Mouse (Mus musculus): Measurements from ENCODE around the gene Hsd11b2. TPM values are rescaled to one million over a fixed set of nuclear protein-coding genes. Genes with fewer than 3 reads are reported as not detected.
A peak's percentile ranks its signal among the peaks of the same experiment; 100 is the strongest.

Hsd11b2 gene
- total RNA-seq, 2 experiments from 2014 or later = 0.22 TPM; not detected in 1

DNA sequence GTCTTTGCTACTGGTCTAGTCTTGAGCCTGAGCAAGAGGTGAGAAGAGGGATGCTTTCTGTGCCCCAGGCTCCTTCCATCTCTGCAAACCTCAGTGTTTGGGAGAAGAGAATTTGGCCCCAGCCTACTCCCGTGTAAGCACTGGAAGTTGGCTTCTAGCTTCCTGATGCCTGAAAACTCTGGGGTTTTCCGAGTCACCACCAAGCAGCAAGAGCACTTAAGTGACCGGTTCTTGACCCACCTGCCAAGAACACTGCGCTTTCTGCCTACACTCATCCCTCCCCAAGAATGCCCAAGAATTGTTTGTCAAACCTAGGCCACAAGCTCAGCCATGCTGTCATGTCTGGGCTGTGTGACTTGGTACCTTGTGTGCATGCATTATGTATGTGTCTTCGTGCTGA, 2.0 kb downstream of the Hsd11b2 start:
- intact Hi-C loops (cut with DNase I) = no loop called here
- no peak for DNase-seq

DNA sequence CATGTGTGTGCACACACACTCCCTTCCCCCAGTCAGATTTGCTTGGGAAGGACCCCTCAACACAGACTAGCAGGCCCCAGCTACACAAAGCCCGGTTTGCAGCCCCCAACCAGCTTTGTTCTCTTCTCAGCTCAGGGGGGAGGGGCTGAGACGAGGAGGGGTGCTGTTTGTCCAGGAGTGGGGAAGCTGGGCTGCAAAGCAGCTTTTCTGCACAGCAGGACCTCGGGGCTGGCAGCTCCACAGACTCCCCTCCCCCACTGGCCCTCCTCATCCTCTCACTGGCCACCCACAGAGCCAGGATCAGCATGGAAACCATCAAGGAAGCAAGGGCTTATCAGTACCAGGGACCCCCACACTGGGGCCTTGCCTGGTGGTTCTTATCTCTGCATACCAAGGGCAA, 2.5 kb downstream of the Hsd11b2 start:
- DNase-seq = no peak
- intact Hi-C loops (cut with DNase I) = no loop called here

DNA sequence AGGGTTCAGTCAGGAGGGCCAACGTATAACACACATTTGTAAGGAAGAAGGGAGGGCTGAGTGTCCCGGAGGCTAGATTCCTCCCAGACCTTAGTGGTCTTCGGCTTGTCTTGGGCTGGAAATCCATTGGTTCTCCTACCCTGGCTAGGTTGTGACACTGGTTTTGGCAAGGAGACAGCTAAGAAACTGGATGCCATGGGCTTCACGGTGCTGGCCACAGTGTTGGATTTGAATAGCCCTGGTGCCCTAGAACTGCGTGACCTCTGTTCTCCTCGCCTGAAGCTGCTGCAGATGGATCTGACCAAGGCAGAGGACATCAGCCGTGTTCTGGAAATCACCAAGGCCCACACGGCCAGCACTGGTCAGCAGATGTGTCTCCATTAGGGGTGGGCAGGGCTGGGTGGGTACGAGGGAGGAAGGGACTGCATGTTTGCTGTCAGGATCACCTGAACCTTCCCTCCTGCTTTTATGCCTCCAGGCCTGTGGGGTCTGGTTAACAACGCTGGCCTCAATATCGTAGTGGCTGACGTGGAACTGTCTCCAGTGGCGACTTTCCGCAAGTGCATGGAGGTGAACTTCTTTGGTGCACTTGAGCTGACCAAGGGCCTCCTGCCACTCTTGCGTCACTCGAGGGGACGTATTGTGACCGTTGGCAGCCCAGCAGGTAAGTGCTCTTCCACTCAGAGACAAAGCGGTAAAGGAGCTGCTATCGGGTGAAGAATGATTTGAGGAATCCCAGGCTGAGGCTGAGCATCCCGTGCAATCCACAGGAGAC, 3.6 kb downstream of the Hsd11b2 start:
- DNase-seq = no peak
- intact Hi-C loops (cut with DNase I) = no loop called here

DNA sequence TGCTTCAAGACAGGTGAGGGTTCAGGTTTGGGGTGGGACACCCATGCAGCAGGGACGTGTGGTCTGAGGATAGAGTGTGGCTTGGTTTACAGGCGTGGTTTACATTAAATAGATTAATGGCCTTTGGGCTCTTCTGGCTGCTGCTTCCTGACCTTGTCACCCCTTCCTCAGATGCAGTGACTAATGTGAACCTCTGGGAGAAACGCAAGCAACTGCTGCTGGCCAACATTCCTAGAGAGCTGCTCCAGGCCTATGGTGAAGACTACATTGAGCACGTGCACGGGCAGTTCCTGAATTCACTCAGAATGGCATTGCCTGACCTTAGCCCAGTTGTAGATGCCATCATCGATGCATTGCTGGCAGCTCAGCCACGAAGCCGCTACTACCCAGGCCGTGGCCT, 4.3 kb downstream of the Hsd11b2 start:
- intact Hi-C loops (cut with DNase I) = no loop called here
- no peak for DNase-seq

DNA sequence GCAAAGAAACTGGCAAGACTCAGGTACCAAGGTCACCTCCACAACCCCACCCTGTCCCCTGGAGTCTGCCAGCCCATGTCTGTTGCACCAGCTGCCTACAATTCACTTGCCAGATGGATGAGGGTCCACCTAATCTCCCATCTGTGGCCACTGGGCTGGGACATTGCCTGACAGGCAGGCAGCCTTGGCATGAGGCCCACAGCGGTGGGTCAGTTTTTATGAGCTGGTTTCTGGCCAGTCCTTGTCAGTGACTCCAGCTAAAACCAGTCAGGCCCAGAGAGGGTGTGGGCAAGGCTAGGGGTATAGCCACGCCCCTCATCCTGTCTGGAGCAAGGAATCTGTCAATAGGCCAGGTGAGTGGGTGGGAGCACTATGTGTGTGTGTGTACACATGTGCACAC, 8.6 kb downstream of the Hsd11b2 start:
- intact Hi-C loops (cut with DNase I) = no loop called here
- DNase-seq = peak in 1 of 2 experiments; percentile 68

DNA sequence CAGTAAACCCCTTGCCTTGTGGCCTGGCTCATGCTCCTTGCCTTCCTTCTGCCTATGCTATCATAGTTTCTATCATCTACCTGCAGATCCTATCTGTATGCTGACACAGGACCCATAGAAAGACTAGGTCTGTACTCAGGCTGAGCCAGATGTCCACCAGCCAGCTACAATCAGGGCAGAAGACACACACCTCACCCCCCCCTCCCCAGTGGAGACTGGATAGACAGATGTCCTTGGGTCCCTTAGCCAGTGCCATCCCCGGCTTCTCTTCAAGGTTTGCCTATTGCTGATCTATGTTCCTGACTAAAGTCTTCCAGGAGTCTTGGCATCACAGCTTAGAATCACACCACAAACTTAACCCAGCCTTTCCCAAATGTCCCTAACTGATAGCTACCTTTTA, 9.7 kb downstream of the Hsd11b2 start:
- DNase-seq = no peak
- intact Hi-C loops (cut with DNase I) = no loop called here

DNA sequence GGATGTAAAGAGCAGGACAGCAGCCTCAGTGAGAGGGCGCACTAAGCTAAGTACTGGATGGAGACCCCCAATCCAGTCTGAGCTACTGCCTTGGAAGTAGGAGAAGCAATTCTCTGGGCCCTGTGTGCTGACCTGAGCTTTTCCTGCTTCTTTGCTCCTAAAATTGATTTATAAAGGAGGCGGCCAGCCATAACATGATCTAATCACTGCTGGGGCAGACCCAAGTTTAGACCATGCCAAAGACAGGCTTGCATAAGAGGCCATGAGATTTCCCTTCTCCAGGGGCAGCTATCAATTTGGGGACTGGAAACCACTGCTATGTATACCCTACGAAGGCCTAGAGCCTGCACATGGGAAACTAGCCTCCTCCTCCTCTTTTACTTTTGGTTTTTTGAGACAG, 10.7 kb downstream of the Hsd11b2 start:
- intact Hi-C loops (cut with DNase I) = no loop called here
- peak; percentile 45 to 58 for DNase-seq

DNA sequence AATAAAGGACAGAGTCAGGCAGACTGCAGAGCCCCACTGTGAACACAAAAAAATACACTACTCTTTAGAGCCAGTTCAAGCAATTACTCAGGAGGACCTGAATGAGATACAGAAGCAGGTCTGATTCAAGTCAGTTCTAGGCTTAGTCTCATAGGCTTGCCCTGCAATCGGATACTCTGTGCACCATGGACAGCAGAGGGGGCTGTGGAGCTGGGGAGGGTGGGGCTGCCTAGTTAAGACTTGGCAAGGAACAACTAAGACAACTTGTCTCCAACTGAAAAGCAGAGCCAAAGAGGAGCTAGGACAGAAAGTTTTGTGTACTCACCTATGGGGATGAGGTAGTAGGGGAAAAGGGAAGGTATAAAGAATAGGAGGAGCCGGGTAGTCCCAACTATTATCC, 13.2 kb downstream of the Hsd11b2 start:
- intact Hi-C loops (cut with DNase I) = loop anchor here (2.0 to 5.0 kb wide), 3 partner anchors 13 to 49 kb away; partner anchors contain the start of gene Hsd11b2
- peak in 1 of 2 experiments; percentile 85 for DNase-seq

DNA sequence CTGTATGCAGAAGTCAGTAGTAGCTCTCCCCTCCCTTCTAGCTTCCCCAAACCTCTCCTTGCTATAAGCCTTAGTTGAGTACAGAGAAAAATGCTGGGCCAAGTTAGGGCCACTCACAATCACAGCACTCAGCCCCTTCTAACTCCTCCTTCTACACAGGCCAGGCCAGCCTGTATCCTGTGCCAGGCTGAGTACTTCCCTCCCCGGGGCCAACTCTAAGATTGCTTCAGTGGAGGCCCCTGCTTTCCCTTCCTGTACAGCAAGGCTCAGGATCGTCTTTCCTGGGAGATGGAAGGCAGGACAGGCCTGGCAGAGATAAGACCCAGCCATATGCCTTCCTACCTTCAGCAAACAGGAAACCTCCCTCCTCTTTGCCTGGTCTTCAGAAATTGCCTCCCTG, 14.9 kb downstream of the Hsd11b2 start:
- intact Hi-C loops (cut with DNase I) = loop anchor here (2.0 to 5.0 kb wide), 2 partner anchors 15 to 51 kb away; partner anchors contain the start of gene Hsd11b2
- DNase-seq = no peak

DNA sequence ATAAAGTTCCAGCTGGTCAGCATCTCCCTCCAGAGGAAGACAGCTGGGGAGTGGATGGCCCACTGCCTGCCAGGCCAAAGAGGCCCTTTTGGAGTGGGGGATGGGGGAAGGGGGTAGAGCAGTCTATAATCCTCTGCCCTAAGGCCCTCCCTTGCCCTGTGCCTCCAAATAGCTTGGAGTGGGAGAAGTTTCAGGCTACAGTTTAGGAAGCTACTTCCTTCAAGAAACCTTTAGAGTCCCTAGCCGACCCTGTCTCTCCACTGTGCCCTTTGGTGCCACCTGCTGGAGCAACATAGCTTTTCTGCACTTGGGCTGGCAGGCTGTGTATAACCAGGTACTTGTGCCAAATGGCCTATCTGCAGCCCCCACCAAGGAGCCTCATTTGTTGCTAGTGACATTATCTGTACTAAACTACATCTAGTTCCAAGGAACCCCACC, 15.4 kb downstream of the Hsd11b2 start:
- peak; percentile 57 to 68 for DNase-seq
- intact Hi-C loops (cut with DNase I) = loop anchor here (2.0 to 5.0 kb wide), 2 partner anchors 15 to 52 kb away; partner anchors contain the start of gene Hsd11b2

DNA sequence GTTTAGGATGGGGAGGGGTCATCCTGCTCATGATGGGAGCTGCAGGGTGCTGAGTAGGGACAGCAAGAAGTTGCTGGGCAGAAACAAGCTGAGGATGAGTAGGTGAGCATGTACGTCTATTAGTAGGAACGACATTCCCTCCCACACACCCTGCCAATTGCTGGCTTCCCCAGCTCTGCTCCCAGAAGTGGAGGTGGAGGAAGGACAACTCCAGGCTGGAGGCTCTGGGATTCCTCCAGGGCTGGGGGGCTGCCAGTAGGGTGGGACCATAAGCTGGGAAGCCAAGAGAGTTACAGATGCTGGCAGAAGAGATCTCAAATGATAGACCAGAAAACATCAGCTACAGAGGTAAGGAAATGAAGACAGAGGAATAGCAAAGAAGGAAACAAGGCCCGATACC, 18.0 kb downstream of the Hsd11b2 start:
- peak; percentile 50 to 59 for DNase-seq
- intact Hi-C loops (cut with DNase I) = no loop called here

DNA sequence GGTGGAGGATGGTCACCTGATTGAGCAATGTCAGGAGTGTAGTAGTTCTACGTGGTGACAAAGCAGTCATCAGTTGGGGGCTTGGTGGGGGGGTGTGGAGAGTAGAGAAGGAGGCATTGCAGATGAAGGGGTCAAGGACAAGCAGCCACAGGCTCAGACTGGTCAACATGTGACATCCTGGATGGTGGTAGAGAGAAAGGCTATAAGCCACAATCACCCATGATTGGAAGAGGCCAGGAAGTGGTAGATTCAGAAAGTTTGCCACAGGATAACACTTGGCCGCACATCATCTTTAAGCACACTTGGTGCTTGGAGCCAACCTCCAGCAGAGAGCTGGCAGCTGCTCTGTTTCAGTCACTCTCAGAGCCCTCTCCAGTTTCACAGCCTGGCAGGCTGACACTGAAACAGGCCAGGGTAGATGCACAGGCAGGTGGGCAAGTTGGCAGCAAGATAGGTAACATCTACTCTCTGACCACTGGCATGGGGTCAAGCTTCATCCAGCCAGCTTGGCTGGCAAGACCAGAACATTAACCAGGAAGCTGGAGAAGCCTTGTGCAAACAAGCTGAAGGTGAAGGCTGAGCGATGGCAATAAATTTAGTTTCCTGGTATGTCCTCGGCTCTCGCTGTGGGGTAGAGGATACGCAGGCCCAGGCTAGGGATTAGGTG, 18.6 kb downstream of the Hsd11b2 start:
- intact Hi-C loops (cut with DNase I) = no loop called here
- DNase-seq = peak; percentile 64 to 76

DNA sequence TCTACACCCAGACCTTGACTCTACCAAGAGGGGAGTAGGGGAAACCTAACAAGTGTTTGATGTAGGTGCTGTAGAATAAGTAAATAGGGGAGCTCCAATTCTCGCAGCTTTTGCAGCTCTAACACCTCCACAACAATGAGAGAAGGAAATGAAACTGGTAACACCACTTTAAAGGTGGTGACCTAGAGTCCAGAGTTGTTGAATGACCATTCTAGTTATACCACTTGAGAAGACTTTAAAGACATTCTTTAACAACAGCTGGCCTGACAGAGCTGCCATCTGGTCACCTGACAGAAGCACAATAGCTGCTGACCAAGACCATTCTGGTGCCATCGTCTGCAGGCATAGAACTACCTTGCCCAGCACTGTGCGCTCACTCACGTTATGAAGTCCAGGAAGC, 20.4 kb downstream of the Hsd11b2 start:
- intact Hi-C loops (cut with DNase I) = no loop called here

DNA sequence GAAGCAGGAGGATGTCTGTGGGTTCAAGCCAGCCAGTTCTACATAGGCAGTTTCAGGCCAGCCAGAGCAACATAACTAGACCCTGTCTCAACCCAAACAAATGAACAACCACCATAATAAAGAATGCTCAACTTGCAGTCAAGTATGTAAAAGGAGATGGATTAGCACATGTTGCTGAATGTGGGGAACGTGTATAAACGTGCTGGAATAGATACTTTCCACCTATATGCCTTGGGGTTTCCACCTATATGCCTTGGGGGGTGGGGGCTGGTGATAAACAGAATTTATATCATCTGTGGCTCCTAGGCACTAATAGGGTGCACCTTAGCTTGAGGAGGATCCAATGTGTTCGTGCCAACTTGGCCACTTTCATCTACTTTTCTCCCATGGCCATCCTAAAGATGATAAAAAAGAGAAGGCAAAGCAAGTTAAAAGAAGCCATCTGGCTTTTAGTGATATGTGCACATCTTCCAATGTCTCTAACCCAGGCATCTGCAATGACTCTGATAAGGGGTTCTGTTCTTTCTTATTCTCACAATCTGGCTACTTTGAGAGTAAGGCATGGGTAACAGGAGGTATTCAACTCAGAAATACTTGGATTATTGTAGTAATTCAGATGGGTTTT, 23.6 kb downstream of the Hsd11b2 start:
- intact Hi-C loops (cut with DNase I) = no loop called here
- no peak for DNase-seq

More for the DNA sequence above, 20.4 kb downstream of the Hsd11b2 start:
- no peak for DNase-seq

DNA sequence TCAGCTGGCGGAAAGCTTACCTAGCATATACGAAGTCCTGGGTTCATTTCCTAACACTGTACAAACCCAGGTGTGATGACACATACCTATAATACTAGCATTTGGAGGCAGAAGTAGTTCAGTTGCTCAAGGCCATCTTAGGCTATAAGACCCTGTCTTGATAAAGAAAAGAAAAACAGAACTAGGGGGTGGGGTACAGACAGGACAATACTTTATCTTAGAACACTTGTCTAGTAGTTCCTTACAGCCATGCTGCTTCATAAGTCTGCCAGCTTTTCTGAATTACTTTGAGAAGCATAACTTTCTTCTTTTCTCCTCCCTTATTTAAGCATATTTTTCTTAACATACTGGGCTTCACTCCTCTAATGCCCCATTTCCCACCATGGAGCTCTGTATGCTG, 24.3 kb downstream of the Hsd11b2 start:
- no peak for DNase-seq
- intact Hi-C loops (cut with DNase I) = no loop called here

DNA sequence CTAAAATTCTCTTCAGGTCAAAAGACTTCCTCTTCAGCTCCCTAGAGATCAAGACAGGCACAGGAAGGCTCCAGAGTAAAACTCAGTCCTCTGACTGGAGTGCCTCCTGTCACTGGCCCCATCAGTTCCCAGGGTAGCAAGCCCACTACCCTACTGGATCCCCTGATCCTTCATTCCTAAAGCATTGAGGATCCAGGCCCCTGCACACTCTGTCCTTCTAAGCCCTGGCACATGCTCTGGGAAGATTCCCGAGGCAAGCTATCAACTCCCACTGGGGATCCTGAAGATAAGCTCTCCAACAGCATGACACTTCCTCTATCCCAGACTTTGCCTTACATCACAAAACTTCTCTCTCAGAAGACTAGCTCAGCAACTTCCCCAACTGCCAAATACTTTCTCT, 25.1 kb downstream of the Hsd11b2 start:
- intact Hi-C loops (cut with DNase I) = no loop called here
- DNase-seq = no peak

DNA sequence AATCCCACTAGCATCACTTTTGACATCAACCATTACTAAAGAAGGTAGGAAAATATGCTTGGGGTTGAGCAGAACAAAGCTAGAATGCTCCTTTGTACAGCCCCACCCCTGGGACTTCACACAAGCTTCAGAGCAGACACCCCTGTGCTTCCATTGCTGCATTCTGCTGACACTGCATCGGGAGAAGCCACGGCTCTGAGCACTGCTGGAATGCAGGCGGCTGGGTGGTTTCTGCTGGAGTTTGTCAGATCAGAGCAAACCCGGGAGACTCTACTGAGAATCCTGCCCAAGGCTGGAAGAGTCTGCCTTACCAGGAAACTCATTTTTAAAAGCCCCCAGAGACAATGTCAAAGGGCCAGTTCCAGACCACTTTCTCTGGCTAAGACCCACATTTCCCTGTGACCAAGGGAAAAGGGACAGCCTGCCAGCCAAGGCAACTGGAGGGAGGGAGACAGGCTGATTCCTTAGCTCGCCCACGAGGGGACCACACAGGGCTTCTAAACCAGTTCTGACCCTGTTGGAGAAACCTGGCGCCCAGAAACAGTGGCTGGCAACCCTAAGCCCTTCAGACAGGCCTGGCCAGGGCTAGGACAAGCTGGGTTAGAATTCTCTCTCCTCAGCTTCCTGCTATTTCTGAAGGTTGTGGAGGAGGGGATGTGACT, 26.1 kb downstream of the Hsd11b2 start:
- peak; percentile 25 to 38 for DNase-seq
- intact Hi-C loops (cut with DNase I) = no loop called here

DNA sequence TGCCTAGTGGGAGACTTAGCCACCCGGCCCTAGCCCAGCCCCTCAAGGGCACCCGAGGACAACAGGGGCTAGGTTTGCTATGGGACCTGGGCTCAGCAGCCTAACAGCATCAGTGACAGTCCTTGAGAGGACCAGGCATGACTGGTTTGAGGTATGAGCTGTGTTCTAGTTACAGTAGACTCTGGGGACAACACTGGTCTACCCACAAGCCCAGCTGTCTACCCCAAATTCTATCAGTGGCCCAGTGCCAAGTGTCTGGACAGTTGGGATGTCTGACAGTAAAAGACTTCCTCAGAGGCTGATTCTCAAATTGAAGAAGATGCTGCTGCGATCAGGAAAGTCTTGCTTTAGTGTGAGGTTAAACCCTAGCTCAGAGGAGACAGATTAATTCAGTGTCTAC, 26.7 kb downstream of the Hsd11b2 start:
- DNase-seq = peak in 1 of 2 experiments; percentile 44
- intact Hi-C loops (cut with DNase I) = no loop called here

DNA sequence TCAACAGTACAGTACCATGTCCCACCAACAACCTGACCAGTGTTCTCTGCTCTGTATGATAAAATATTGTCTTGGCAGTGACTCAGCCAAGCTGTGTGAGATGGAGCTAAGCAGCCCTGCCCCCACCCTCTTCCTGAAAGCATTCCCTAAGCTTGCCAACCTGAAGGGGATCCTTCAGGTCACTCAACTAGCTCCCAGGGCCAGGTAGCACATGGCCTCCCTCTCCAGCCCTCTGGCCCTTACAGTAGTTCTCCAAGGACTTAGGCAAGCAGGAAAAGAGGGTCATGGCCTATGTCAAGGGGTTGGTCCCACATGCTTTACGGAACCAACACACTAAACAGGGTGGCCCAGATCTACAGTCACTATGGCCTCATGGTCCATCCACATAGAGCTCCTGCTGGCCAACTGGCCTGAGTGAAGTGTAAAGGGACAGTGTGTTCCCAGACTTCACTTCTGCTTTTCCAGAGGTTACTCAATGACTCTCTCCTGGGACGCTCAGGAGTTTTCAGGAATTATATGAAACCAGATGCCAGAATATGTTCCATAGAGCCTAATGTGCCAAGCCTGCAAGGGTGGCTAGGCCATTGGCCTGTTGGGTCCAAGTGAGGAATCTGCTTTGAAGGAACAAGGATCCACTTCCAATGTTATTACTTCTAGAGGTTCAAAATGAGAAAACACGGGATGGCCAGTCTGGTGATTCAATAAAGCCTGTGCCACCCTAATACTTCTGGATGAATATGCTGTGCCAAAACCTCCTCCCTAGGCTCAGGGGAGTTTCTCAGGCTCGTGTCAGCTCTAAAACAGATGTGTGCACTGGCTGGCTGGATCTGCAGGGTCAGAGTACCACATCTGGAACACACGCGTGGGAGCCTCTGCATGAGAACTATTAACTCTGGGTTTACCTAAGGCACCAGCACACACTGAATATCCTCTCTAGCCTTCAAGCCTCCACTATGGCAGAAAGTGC, 28.1 kb downstream of the Hsd11b2 start:
- intact Hi-C loops (cut with DNase I) = no loop called here
- peak in 1 of 2 experiments; percentile 35 for DNase-seq

DNA sequence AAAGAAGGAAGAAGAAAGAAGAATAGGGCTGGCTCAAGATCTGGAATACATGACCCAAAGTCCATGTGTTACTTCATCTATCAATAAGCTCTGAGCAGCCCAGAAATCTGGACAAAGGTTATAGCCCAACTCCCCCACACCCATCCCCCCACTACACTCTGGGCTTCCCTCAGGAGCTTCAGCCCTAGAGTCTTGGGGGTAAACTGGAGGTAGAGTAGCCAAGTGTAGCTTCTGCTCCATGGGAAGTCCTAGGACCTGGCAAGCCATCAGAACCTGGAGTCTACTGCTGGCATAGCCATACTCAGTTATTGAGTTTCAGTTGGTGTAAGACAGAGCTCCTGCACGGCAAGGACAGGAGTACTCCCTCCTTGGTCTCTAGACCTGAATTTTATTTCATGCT, 31.0 kb downstream of the Hsd11b2 start:
- no peak for DNase-seq
- intact Hi-C loops (cut with DNase I) = no loop called here

All from gastrocnemius, postnatal 36 days (tissue).